Mouse (Mus musculus) liver, adult 2 months (tissue): Measurements from ENCODE around the gene Rab31.

Experiments used
- CTCF ChIP-seq: fragments of 200-500 bp; IDR thresholded peaks from 2 replicates; pipeline ENCODE4 v1.5.1; 2011; ENCODE audit warnings: low read depth, low read length, control low read depth
- POLR2A ChIP-seq: fragments of 200-500 bp; IDR thresholded peaks from 2 replicates; pipeline ENCODE4 v1.6.1; 2011; ENCODE audit warnings: low read length, control low read depth; ENCODE audit not compliant: insufficient read depth; ENCODE audit errors: extremely low read depth

DNA sequence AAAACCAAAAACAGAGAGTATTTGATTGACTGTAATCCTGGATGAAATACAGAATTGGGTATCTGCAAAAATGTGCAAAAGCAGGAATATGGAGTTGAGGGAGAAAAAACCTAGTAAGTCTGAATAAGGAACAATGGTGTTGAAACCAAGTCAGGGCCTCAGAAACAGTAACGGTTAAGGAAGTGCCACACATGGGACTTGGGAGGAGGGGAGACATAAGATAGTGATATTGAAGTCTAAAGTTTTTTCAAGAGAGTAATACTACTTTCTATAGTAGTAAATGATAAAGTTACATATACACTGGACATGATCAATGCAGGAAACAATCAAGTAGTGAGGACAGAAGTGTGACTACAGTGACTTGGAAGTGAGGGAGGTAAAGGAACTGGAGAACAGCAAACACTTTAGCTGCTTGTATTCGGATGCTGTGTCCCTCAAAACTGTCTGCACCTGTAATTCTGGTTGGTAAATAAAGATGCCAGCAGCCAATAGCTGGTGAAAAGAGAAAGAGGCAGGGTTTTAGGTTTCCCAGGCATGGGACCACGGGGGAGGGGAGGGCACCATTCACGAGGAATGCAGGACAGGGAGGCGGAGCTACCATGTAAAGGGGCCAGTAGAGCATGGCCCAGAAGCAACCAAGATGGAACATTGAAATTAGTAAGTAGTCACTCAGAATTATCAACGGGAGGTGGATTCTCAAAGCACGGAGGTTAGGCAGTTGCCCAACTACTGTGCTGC is 164.8 kb downstream of the Rab31 start:
- TF ChIP-seq CTCF (no peak), POLR2A (no peak)
